Mouse (Mus musculus): ENCODE results near the gene Catspere2.
A peak's percentile ranks its signal among the peaks of the same experiment; 100 is the strongest.
"Not testable (repeated sequence)": the region's sequence is repeated elsewhere in the genome, so short reads cannot be mapped to it uniquely, and the experiment has no call there.

The Catspere2 gene

GRCm38 (mm10) chr1:177983024-177983450, at the start of gene Catspere2:
Gene Catspere2 (plus strand): TSS chr1:177983423.
- DNase-seq (ENCODE audit: low read depth): peak; percentile 94

GRCm38 (mm10) chr1:177940422-177940977, 42.7 kb upstream of the Catspere2 start:
- DNase-seq (ENCODE audit: low read depth): peak; percentile 20

- no peak for DNase-seq (ENCODE audit: low read depth)
These were observed 1.9 kb upstream of the Catspere2 start for GRCm38 (mm10) chr1:177981276-177981675.

GRCm38 (mm10) chr1:177983582-177983981, 359 bp downstream of the Catspere2 start:
- not testable (repeated sequence) for DNase-seq (ENCODE audit: low read depth)

- peak; percentile 28 for DNase-seq (ENCODE audit: low read depth)
These were observed 983 bp downstream of the Catspere2 start for GRCm38 (mm10) chr1:177984206-177984605.

GRCm38 (mm10) chr1:177987476-177987875, 4.3 kb downstream of the Catspere2 start:
- DNase-seq (ENCODE audit: low read depth): not testable (repeated sequence)

- not testable (repeated sequence) for DNase-seq (ENCODE audit: low read depth)
These were observed 89.6 kb downstream of the Catspere2 start for GRCm38 (mm10) chr1:178072798-178073197.

GRCm38 (mm10) chr1:178097865-178098264, 114.6 kb downstream of the Catspere2 start:
- not testable (repeated sequence) for DNase-seq (ENCODE audit: low read depth)

GRCm38 (mm10) chr1:178108514-178108913, 125.3 kb downstream of the Catspere2 start:
- not testable (repeated sequence) for DNase-seq (ENCODE audit: low read depth)

- DNase-seq (ENCODE audit: low read depth): not testable (repeated sequence)
These were observed 139.0 kb downstream of the Catspere2 start for GRCm38 (mm10) chr1:178122236-178122635.

- no peak for DNase-seq (ENCODE audit: low read depth)
These were observed 151.1 kb downstream of the Catspere2 start for GRCm38 (mm10) chr1:178134288-178134687.

GRCm38 (mm10) chr1:178146513-178146912, 163.3 kb downstream of the Catspere2 start:
- peak; percentile 53 for DNase-seq (ENCODE audit: low read depth)

- DNase-seq (ENCODE audit: low read depth): not testable (repeated sequence)
These were observed 163.7 kb downstream of the Catspere2 start for GRCm38 (mm10) chr1:178146915-178147314.

- peak; percentile 19 for DNase-seq (ENCODE audit: low read depth)
These were observed 199.0 kb downstream of the Catspere2 start for GRCm38 (mm10) chr1:178182251-178182650.

GRCm38 (mm10) chr1:178185591-178185990, 202.4 kb downstream of the Catspere2 start:
- DNase-seq (ENCODE audit: low read depth): no peak

- peak; percentile 97 for DNase-seq (ENCODE audit: low read depth)
These were observed 204.1 kb downstream of the Catspere2 start, which contains the start of gene Desi2 for GRCm38 (mm10) chr1:178187216-178187791. Gene Desi2 (plus strand): TSS chr1:178187417.

- peak; percentile 86 for DNase-seq (ENCODE audit: low read depth)
These were observed 204.6 kb downstream of the Catspere2 start for GRCm38 (mm10) chr1:178187810-178188209.

GRCm38 (mm10) chr1:178188386-178188785, 205.2 kb downstream of the Catspere2 start:
- DNase-seq (ENCODE audit: low read depth): peak; percentile 56

GRCm38 (mm10) chr1:178205701-178206325, 222.6 kb downstream of the Catspere2 start:
- no peak for DNase-seq (ENCODE audit: low read depth)

GRCm38 (mm10) chr1:178207856-178208255, 224.6 kb downstream of the Catspere2 start:
- DNase-seq (ENCODE audit: low read depth): not testable (repeated sequence)

- DNase-seq (ENCODE audit: low read depth): no peak
These were observed 226.7 kb downstream of the Catspere2 start for GRCm38 (mm10) chr1:178209966-178210365.

GRCm38 (mm10) chr1:178217157-178217556, 233.9 kb downstream of the Catspere2 start:
- no peak for DNase-seq (ENCODE audit: low read depth)

GRCm38 (mm10) chr1:178218305-178218704, 235.1 kb downstream of the Catspere2 start:
- no peak for DNase-seq (ENCODE audit: low read depth)

Data from naive thymus-derived CD4-positive, alpha-beta T cell, adult 2 months (primary cell).